Mouse (Mus musculus): ENCODE measurements at regions not wholly inside any gene's neighbourhood (a gene's known extent, or its start where the extent isn't known, plus 50 kb on each side); places are given as distances from the start of the nearest gene placed in this dataset.
A peak's percentile ranks its signal among the peaks of the same experiment; 100 is the strongest.

DNA sequence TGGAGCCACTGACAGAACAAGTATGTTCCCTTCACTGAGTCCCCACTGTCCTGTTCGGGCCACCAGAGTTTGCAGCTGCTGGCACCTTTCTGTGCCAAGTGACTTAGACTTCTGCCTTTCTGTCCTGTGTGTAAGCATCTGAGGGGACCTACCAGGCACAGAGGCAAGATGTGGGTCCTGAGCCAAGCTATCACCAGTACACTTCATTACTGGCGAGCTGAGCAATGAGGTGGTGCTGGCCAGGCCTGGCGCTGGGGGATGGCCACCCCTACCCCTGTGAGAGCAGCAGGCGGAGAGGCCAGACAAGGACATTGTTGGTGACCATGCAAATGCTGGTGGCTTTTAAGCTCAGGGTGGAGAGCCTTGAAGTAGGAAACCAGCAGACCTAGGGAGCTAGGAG lies 87.6 kb upstream of the Mrps6 start:
- no peak for DNase-seq (ENCODE audit: low spot score)

DNA sequence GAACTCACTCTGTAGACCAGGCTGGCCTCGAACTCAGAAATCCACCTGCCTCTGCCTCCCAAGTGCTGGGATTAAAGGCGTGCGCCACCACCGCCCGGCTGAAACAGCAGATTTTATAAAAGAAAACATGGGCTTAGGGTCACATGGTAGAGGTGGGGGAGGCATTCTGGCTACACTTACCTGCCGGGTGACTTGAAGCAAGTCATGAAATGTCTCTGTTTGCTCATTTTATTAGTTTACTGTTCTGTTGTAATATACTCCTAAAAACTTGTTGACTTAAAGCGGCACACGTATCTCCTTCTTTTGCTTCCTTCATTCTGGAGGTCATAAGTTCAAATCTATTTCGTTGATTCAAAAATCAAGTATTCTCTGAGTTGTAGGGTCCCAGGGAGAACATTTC lies 84.9 kb upstream of the Mrps6 start:
- no peak for DNase-seq (ENCODE audit: low spot score)

- no peak for DNase-seq (ENCODE audit: low spot score)
Observed at GRCm38 (mm10) chr16:91976194-91976805, 81.8 kb upstream of the Mrps6 start.

DNA sequence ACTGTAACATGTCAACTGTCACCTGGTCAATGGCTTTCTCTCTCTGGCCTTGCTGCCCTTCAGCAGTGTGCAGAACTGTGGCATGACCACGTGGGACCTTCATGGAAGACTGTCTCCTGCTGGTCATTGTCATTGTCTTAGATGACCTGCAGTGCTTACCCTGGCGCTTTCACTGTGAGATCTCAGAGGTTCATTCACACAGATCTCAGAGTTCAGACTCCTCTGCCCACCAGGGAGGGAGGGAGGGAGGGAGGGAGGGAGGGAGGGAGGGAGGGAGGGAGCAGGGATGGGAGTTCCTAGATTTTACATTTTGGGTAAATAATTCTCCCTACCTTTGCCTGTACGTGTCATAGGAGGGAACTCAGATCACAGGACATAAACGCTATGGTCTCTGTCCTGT lies 79.6 kb upstream of the Mrps6 start:
- no peak for DNase-seq (ENCODE audit: low spot score)

DNA sequence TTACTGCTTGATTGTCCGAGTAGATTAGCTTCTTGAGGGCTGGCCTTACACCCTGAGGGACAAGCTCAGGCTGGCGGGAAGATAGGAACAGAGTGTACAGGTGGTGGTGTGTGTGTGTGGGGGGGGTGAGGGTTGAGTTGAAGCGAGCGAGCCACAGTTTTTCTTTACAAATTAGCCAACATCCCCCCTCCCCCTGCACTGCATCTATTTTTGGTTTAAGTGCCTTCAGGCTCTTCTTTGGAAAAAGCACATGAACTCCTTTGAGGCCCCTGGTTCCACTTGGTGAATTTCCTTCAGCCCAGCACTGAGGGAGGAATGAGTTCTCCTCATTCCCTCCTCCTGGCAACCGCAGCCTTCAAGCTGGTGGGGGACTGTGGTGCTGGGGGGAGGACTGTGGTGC lies 79.2 kb upstream of the Mrps6 start:
- DNase-seq (ENCODE audit: low spot score), result no peak

- DNase-seq (ENCODE audit: low spot score), result no peak
Observed at GRCm38 (mm10) chr16:91980482-91980881, 77.6 kb upstream of the Mrps6 start.

DNA sequence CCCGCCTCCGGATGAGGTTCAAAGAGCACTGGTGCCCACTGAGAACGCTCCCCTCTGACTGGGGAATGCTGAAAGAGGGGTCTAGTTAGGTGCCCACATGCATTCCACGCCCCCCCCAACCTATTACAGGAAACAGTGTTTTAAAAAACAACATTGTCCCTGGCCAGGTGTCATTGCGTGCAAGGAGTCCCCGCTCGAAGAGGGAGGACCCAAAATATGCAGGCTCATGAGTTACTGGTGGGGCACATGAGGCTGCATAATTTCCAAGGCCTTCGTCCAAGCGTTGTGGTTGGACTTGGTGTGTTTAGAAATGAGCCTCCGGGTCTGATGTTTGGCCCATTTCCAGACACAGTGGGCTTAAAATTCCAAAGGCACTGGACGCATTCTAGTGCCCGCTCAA lies 72.9 kb upstream of the Mrps6 start:
- DNase-seq (ENCODE audit: low spot score), result no peak

- no peak for DNase-seq (ENCODE audit: low spot score)
Observed at GRCm38 (mm10) chr16:91989332-91989731, 68.7 kb upstream of the Mrps6 start.

DNA sequence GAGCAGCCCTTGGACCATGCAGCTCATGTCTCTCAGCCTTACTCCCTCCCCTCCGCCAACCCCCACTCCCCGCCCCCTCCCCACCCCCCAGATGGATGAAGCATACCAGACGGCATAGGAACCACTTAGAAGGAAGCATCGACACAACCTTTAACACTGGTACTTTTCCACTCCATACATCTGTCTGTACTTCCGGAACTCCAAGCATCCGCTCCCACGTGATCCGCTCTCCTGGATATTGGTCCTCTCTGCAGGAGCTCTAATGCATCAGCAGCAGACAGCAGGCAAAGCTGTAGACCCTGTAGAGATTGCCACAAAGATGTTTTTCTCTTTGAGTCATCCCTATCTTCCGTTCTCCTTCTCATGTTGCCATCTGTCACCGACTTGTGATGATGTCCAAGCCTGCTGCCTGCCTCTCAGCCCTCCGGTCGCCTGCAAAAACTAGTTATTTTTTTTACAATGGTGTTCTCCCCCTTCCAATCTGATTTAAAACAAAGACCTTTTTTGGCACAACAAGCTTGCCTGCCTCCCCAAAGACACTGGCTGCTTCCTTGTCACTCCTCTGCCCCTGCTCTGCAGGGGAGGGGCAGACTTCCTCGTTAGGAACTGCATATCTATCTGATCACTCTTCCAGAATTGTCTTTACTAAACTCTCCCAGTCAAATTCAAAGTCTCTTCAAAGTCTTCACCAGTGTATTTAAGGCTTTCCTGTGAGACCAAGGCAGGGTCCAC lies 62.4 kb upstream of the Mrps6 start:
- peak; percentile 84 for DNase-seq (ENCODE audit: low spot score)

GRCm38 (mm10) chr16:92007351-92007750 lies 50.7 kb upstream of the Mrps6 start:
- DNase-seq (ENCODE audit: low spot score), result no peak
